Mouse (Mus musculus) bone marrow, adult 2 months (tissue): ENCODE measurements around the gene Lurap1l. TPM values are rescaled to one million over a fixed set of nuclear protein-coding genes. Genes with fewer than 3 reads are reported as not detected.

ENCODE experiments used
- H3K27ac ChIP-seq: fragments of 200-500 bp; 2 replicates; pipeline ENCODE4 v1.5.1; 2012; ENCODE audit warnings: low read depth, mild to moderate bottlenecking, control low read depth, inconsistent platforms, low read length; ENCODE audit not compliant: control insufficient read depth, poor library complexity, insufficient read depth
- H3K4me1 ChIP-seq: fragments of 200-500 bp; 2 replicates; pipeline ENCODE4 v1.6.1; 2011; ENCODE audit warnings: low read length; ENCODE audit not compliant: control insufficient read depth, insufficient read depth
- H3K4me3 ChIP-seq: fragments of 200-500 bp; replicated peaks from 2 replicates; pipeline ENCODE3; 2011; ENCODE audit warnings: mild to moderate bottlenecking, low read depth, low read length, control low read depth; ENCODE audit not compliant: control insufficient read depth
- CTCF ChIP-seq: fragments of 200-500 bp; IDR thresholded peaks from 2 replicates; pipeline ENCODE4 v1.5.1; 2011; ENCODE audit warnings: low read length, control low read depth; ENCODE audit not compliant: control insufficient read depth, insufficient read depth
- POLR2A ChIP-seq: fragments of 200-500 bp; IDR thresholded peaks from 2 replicates; pipeline ENCODE4 v1.6.1; 2011; ENCODE audit warnings: low read depth, mild to moderate bottlenecking, control low read depth, low read length, borderline replicate concordance; ENCODE audit not compliant: control insufficient read depth
- WGBS: fragments of 180-500 bp; shearing (Covaris S2); methylation state at CpG from one replicate; pipeline ENCODE4 v1.1.7; 2018; 5-methylcytosine and 5-hydroxymethylcytosine counted together
- polyA plus RNA-seq: library from polyadenylated mRNA; stranded (reverse); fragments of >200 nt; gene quantifications from 2 replicates; pipeline ENCODE4 v1.2.4, GENCODE M21; 2011; ENCODE audit warnings: low replicate concordance; ENCODE audit not compliant: missing spikeins, insufficient read depth, insufficient read length

Lurap1l gene
- polyA plus RNA-seq, 1 experiment = 0.82 TPM

- TF ChIP-seq CTCF = no peak
- TF ChIP-seq POLR2A = no peak
- Histone ChIP-seq H3K4me1 (no peaks in the 10 kb centered on the region; the same call in 1 of the 2 replicates), H3K27ac (no peak overlapping the region), H3K4me3 (no peak overlapping the region)
- WGBS = 88% methylated on average over 2 of the region's 2 CpGs
These were observed 93.1 kb downstream of the Lurap1l start for GRCm38 (mm10) chr4:81003528-81003927.

Other genes with a start within 250 kb of the Lurap1l start
- gene Tyrp1, start 76.5 kb upstream of the Lurap1l start, polyA plus RNA-seq = not detected in 2 replicates